Mouse (Mus musculus) brain, embryonic 14.5 days (tissue): ENCODE results near the gene Dock7.

Source experiments
- CTCF ChIP-seq: fragments of 200-500 bp; IDR thresholded peaks from 2 replicates; pipeline ENCODE4 v1.5.1; 2012; ENCODE audit warnings: inconsistent platforms, mild to moderate bottlenecking, moderate library complexity, borderline replicate concordance; ENCODE audit not compliant: insufficient read depth, insufficient read length; ENCODE audit errors: extremely low read depth
- POLR2A ChIP-seq: fragments of 200-500 bp; IDR thresholded peaks from 2 replicates; pipeline ENCODE4 v1.6.1; 2012; ENCODE audit warnings: mild to moderate bottlenecking, inconsistent platforms, borderline replicate concordance; ENCODE audit not compliant: poor library complexity, insufficient read depth, insufficient read length, severe bottlenecking; ENCODE audit errors: extremely low read depth

GRCm38 (mm10) chr4:99068806-99069205 lies 51.9 kb downstream of the Dock7 start:
- TF ChIP-seq POLR2A: no peak
- no peak for TF ChIP-seq CTCF
